In genomic region chr7:100907231-100907630, GRCm38 (mm10) we compare ENCODE assay signal across 1 mouse cellular context.
TF ChIP-seq lines count a peak whose summit lies in the region.

No protein-coding gene starts in this region.

TF ChIP-seq in CH12.LX, 34 proteins besides CTCF, POLR2A, EP300 and RAD21 (continued from another document):
- TF ChIP-seq USF1 (IDR thresholded peaks at IDR 0.05; ENCODE audit: low read depth, low read length) = no peak
- 0 out of 2 replicates have a peak, but pooled peaks have one; percentile 8 for TF ChIP-seq ZC3H11A (IDR thresholded peaks at IDR 0.05; ENCODE audit: low read depth, low read length)
- peak; percentile 98 for TF ChIP-seq ZNF384 (IDR thresholded peaks at IDR 0.05; ENCODE audit: low read depth, low read length)
- TF ChIP-seq MYC (IDR thresholded peaks at IDR 0.05; ENCODE audit: low read depth, low read length) = peak; percentile 95
- no peak for TF ChIP-seq NRF1 (IDR thresholded peaks at IDR 0.05; ENCODE audit: low read depth, low read length)
- TF ChIP-seq NELFE (IDR thresholded peaks at IDR 0.05; ENCODE audit: low read depth, low read length) = no peak; the same call in 1 of the 2 replicates
- TF ChIP-seq ETS1 (conservative IDR thresholded peaks at IDR 0.05; ENCODE audit: low read depth, low read length) = no peak
- no peak for TF ChIP-seq TCF12 (IDR thresholded peaks at IDR 0.05; ENCODE audit: low read depth, low read length)
- TF ChIP-seq MAFK (IDR thresholded peaks at IDR 0.05; ENCODE audit: insufficient replicate concordance, low read length) = no peak
- TF ChIP-seq CHD1 (IDR thresholded peaks at IDR 0.05; ENCODE audit: low read depth, low read length) = no peak
- no peak for TF ChIP-seq POLR2AphosphoS2 (IDR thresholded peaks at IDR 0.05; ENCODE audit: low read depth, low read length)
- no peak for TF ChIP-seq RCOR1 (conservative IDR thresholded peaks at IDR 0.05; ENCODE audit: low read depth, low read length)
- 0 out of 2 replicates have a peak, but pooled peaks have one; percentile 34 for TF ChIP-seq ELF1 (IDR thresholded peaks at IDR 0.05; ENCODE audit: low read depth, low read length)
- no peak for TF ChIP-seq PAX5 (IDR thresholded peaks at IDR 0.05; ENCODE audit: low read length)
- TF ChIP-seq USF2 (conservative IDR thresholded peaks at IDR 0.05; ENCODE audit: low read depth, low read length) = no peak
- TF ChIP-seq TBP (conservative IDR thresholded peaks at IDR 0.05; ENCODE audit: low read depth, low read length) = no peak
- no peak for TF ChIP-seq IRF4 (IDR thresholded peaks at IDR 0.05; ENCODE audit: low read depth, low read length)
- no peak for TF ChIP-seq KAT2A (IDR thresholded peaks at IDR 0.05; ENCODE audit: insufficient replicate concordance, low read length)
- TF ChIP-seq CHD2 (IDR thresholded peaks at IDR 0.05; ENCODE audit: low read length) = no peak
- no peak for TF ChIP-seq BHLHE40 (IDR thresholded peaks at IDR 0.05; ENCODE audit: low read depth, low read length)
- TF ChIP-seq UBTF (IDR thresholded peaks at IDR 0.05; ENCODE audit: low read depth, low read length) = no peak
- peak; percentile 71 for TF ChIP-seq SMC3 (IDR thresholded peaks at IDR 0.05; ENCODE audit: low read depth, low read length)
- TF ChIP-seq GABPA (IDR thresholded peaks at IDR 0.05; ENCODE audit: insufficient replicate concordance, low read depth, low read length) = no peak
